Mouse (Mus musculus) limb, embryonic 12.5 days (tissue): Measurements from ENCODE around the gene Uchl4. TPM values are rescaled to one million over a fixed set of nuclear protein-coding genes. Genes with fewer than 3 reads are reported as not detected.
"Not testable (repeated sequence)": the region's sequence is repeated elsewhere in the genome, so short reads cannot be mapped to it uniquely, and the experiment has no call there.

ENCODE experiments used
- ATAC-seq: fragments of 200-750 bp; cut with Nextera tagmentation; 2 replicates; pipeline ENCODE4 v1.8.0; 2017; ENCODE audit warnings: low read depth, moderate TSS enrichment; ENCODE audit not compliant: insufficient number of reproducible peaks, insufficient read depth, low FRiP score, low TSS enrichment
- H3K27ac ChIP-seq: fragments of 300-500 bp; sonication (generic); 2 replicates; pipeline ENCODE4 v1.5.1; 2016; ENCODE audit warnings: mild to moderate bottlenecking, moderate library complexity
- H3K27me3 ChIP-seq: fragments of 300-500 bp; sonication (generic); 2 replicates; pipeline ENCODE4 v1.6.1; 2016; ENCODE audit warnings: mild to moderate bottlenecking, moderate library complexity
- H3K36me3 ChIP-seq: fragments of 300-500 bp; sonication (generic); 2 replicates; pipeline ENCODE4 v1.6.1; 2016; ENCODE audit warnings: mild to moderate bottlenecking, moderate library complexity
- H3K4me1 ChIP-seq: fragments of 300-500 bp; sonication (generic); replicated peaks from 2 replicates; pipeline ENCODE4 v1.6.1; 2016
- H3K4me2 ChIP-seq: fragments of 300-500 bp; sonication (generic); 2 replicates; pipeline ENCODE4 v1.6.1; 2016; ENCODE audit warnings: mild to moderate bottlenecking, moderate library complexity
- H3K4me3 ChIP-seq: fragments of 300-500 bp; sonication (generic); replicated peaks from 2 replicates; pipeline ENCODE4 v1.5.1; 2016; ENCODE audit warnings: mild to moderate bottlenecking
- H3K9ac ChIP-seq: fragments of 300-500 bp; sonication (generic); replicated peaks from 2 replicates; pipeline ENCODE4 v1.6.1; 2016; ENCODE audit warnings: mild to moderate bottlenecking, moderate library complexity
- H3K9me3 ChIP-seq: fragments of 300-500 bp; sonication (generic); 2 replicates; pipeline ENCODE4 v1.6.1; 2016; ENCODE audit warnings: mild to moderate bottlenecking, moderate library complexity
- WGBS: fragments of 180-500 bp; shearing (Covaris S2); methylation state at CpG from one replicate; pipeline ENCODE4 v1.1.7; 2016; 5-methylcytosine and 5-hydroxymethylcytosine counted together
- polyA plus RNA-seq: library from polyadenylated mRNA; unstranded; fragments of >200 nt; fragmentation: Nextera tagmentation; extraction: Ambion mirVana; gene quantifications from 2 replicates; pipeline ENCODE4 v1.2.1, GENCODE M21; 2016

Gene Uchl4
- polyA plus RNA-seq, 1 experiment from 2014 or later = 4.8 TPM

- Histone ChIP-seq H3K9me3 (no peaks in the 10 kb centered on the region), H3K9ac (no peak overlapping the region), H3K27ac (no peak overlapping the region), H3K4me2 (no peak overlapping the region), H3K36me3 (no peaks in the 10 kb centered on the region), H3K4me3 (no peak overlapping the region), H3K27me3 (no peaks in the 10 kb centered on the region), H3K4me1 (peaks cover 16% of the 10 kb centered on the region)
- no peak for ATAC-seq
- 78% methylated on average over 3 of the region's 3 CpGs for WGBS
These were observed 20.4 kb downstream of the Uchl4 start for GRCm38 (mm10) chr9:64255422-64255821.

- no peak overlapping the region for H3K4me2 ChIP-seq
- no peaks in the 10 kb centered on the region for H3K9me3 ChIP-seq
- H3K4me3 ChIP-seq = no peak overlapping the region
- no peaks in the 10 kb centered on the region for H3K27me3 ChIP-seq
- no peak overlapping the region for H3K27ac ChIP-seq
- H3K4me1 ChIP-seq = peaks cover 11% of the 10 kb centered on the region
- H3K36me3 ChIP-seq = no peaks in the 10 kb centered on the region
- ATAC-seq = no peak
- 83% methylated on average over 3 of the region's 3 CpGs for WGBS
- H3K9ac ChIP-seq = no peak overlapping the region
These were observed 21.2 kb downstream of the Uchl4 start for GRCm38 (mm10) chr9:64256204-64256603.

GRCm38 (mm10) chr9:64259906-64260305 is 24.9 kb downstream of the Uchl4 start:
- WGBS = 92% methylated on average over 5 of the region's 5 CpGs
- Histone ChIP-seq H3K4me1 (no peaks in the 10 kb centered on the region), H3K4me2 (no peak overlapping the region), H3K27me3 (no peaks in the 10 kb centered on the region), H3K9me3 (no peaks in the 10 kb centered on the region), H3K9ac (no peak overlapping the region), H3K27ac (no peak overlapping the region), H3K36me3 (no peaks in the 10 kb centered on the region), H3K4me3 (no peak overlapping the region)
- ATAC-seq = no peak

GRCm38 (mm10) chr9:64261023-64261422 is 26.0 kb downstream of the Uchl4 start:
- no peaks in the 10 kb centered on the region for H3K4me1 ChIP-seq
- no peak overlapping the region for H3K9ac ChIP-seq
- no peak overlapping the region for H3K4me3 ChIP-seq
- no peak overlapping the region for H3K4me2 ChIP-seq
- no peak for ATAC-seq
- H3K27me3 ChIP-seq = no peaks in the 10 kb centered on the region
- H3K9me3 ChIP-seq = no peaks in the 10 kb centered on the region
- H3K27ac ChIP-seq = no peak overlapping the region
- WGBS = 86% methylated on average over 4 of the region's 4 CpGs
- H3K36me3 ChIP-seq = no peaks in the 10 kb centered on the region

GRCm38 (mm10) chr9:64264813-64265212 is 29.8 kb downstream of the Uchl4 start:
- H3K4me3 ChIP-seq = no peak overlapping the region
- H3K27ac ChIP-seq = no peak overlapping the region
- no peaks in the 10 kb centered on the region for H3K9me3 ChIP-seq
- H3K4me2 ChIP-seq = no peak overlapping the region
- no peak overlapping the region for H3K9ac ChIP-seq
- no peaks in the 10 kb centered on the region for H3K36me3 ChIP-seq
- H3K27me3 ChIP-seq = no peaks in the 10 kb centered on the region
- ATAC-seq = no peak
- no peaks in the 10 kb centered on the region for H3K4me1 ChIP-seq
- 40% methylated on average over 1 of the region's 1 CpGs for WGBS

GRCm38 (mm10) chr9:64267231-64267630 is 32.2 kb downstream of the Uchl4 start:
- no peaks in the 10 kb centered on the region for H3K27me3 ChIP-seq
- no peaks in the 10 kb centered on the region for H3K4me1 ChIP-seq
- no peak overlapping the region for H3K27ac ChIP-seq
- WGBS = 88% methylated on average over 1 of the region's 1 CpGs
- ATAC-seq = no peak
- no peak overlapping the region for H3K4me3 ChIP-seq
- no peak overlapping the region for H3K4me2 ChIP-seq
- H3K9ac ChIP-seq = no peak overlapping the region
- no peaks in the 10 kb centered on the region for H3K9me3 ChIP-seq
- no peaks in the 10 kb centered on the region for H3K36me3 ChIP-seq

GRCm38 (mm10) chr9:64268196-64268595 is 33.2 kb downstream of the Uchl4 start:
- H3K36me3 ChIP-seq = no peaks in the 10 kb centered on the region
- WGBS = 88% methylated on average over 10 of the region's 10 CpGs

GRCm38 (mm10) chr9:64268836-64269235 is 33.8 kb downstream of the Uchl4 start:
- H3K4me2 ChIP-seq, H3K9me3 ChIP-seq, H3K4me1 ChIP-seq, H3K9ac ChIP-seq, H3K27ac ChIP-seq, H3K27me3 ChIP-seq, H3K4me3 ChIP-seq, ATAC-seq, H3K36me3 ChIP-seq: not testable (repeated sequence)
- 95% methylated on average over 8 of the region's 8 CpGs for WGBS

More at GRCm38 (mm10) chr9:64268196-64268595, 33.2 kb downstream of the Uchl4 start:
- Histone ChIP-seq H3K4me2 (no peak overlapping the region), H3K27me3 (no peaks in the 10 kb centered on the region), H3K4me1 (no peaks in the 10 kb centered on the region), H3K9ac (no peak overlapping the region), H3K4me3 (no peak overlapping the region), H3K27ac (no peak overlapping the region), H3K9me3 (no peaks in the 10 kb centered on the region)
- no peak for ATAC-seq

GRCm38 (mm10) chr9:64271249-64271648 is 36.2 kb downstream of the Uchl4 start:
- WGBS = 76% methylated on average over 3 of the region's 3 CpGs
- no peak for ATAC-seq
- Histone ChIP-seq H3K27me3 (no peaks in the 10 kb centered on the region), H3K4me1 (no peaks in the 10 kb centered on the region), H3K9ac (no peak overlapping the region), H3K4me2 (no peak overlapping the region), H3K9me3 (no peaks in the 10 kb centered on the region), H3K36me3 (no peaks in the 10 kb centered on the region), H3K27ac (no peak overlapping the region), H3K4me3 (no peak overlapping the region)

- no peak for ATAC-seq
- 44% methylated on average over 7 of the region's 7 CpGs for WGBS
These were observed 37.6 kb downstream of the Uchl4 start for GRCm38 (mm10) chr9:64272611-64273010.

GRCm38 (mm10) chr9:64273757-64274156 is 38.8 kb downstream of the Uchl4 start:
- Histone ChIP-seq H3K9ac (no peak overlapping the region), H3K27ac (no peak overlapping the region), H3K4me1 (no peaks in the 10 kb centered on the region), H3K4me3 (no peak overlapping the region), H3K27me3 (no peaks in the 10 kb centered on the region), H3K36me3 (no peaks in the 10 kb centered on the region), H3K9me3 (no peaks in the 10 kb centered on the region), H3K4me2 (no peak overlapping the region)
- ATAC-seq = no peak
- 79% methylated on average over 4 of the region's 4 CpGs for WGBS

More at GRCm38 (mm10) chr9:64272611-64273010, 37.6 kb downstream of the Uchl4 start:
- no peaks in the 10 kb centered on the region for H3K9me3 ChIP-seq
- no peak overlapping the region for H3K9ac ChIP-seq
- H3K4me3 ChIP-seq = no peak overlapping the region
- no peaks in the 10 kb centered on the region for H3K27me3 ChIP-seq
- H3K36me3 ChIP-seq = no peaks in the 10 kb centered on the region
- no peaks in the 10 kb centered on the region for H3K4me1 ChIP-seq
- H3K27ac ChIP-seq = no peak overlapping the region
- H3K4me2 ChIP-seq = no peak overlapping the region

- Histone ChIP-seq H3K9ac (no peak overlapping the region), H3K4me3 (no peak overlapping the region), H3K4me1 (no peaks in the 10 kb centered on the region), H3K4me2 (no peak overlapping the region), H3K36me3 (no peaks in the 10 kb centered on the region), H3K27ac (no peak overlapping the region), H3K9me3 (no peaks in the 10 kb centered on the region), H3K27me3 (no peaks in the 10 kb centered on the region)
- 77% methylated on average over 4 of the region's 4 CpGs for WGBS
- ATAC-seq = no peak
These were observed 39.3 kb downstream of the Uchl4 start for GRCm38 (mm10) chr9:64274291-64274690.
